Mouse (Mus musculus) cortical plate, adult 2 months (tissue): ENCODE results near the gene 9130023H24Rik.

Source experiments
- CTCF ChIP-seq: fragments of 200-500 bp; IDR thresholded peaks from 2 replicates; pipeline ENCODE4 v1.5.1; 2011; ENCODE audit warnings: mild to moderate bottlenecking, control low read depth, low read length; ENCODE audit not compliant: insufficient read depth; ENCODE audit errors: extremely low read depth
- POLR2A ChIP-seq: fragments of 200-500 bp; IDR thresholded peaks from 2 replicates; pipeline ENCODE4 v1.6.1; 2011; ENCODE audit warnings: mild to moderate bottlenecking, low read length, control low read depth; ENCODE audit not compliant: insufficient read depth; ENCODE audit errors: extremely low read depth

GRCm38 (mm10) chr7:128236426-128236825, 1.4 kb downstream of the 9130023H24Rik start:
- no peak for TF ChIP-seq CTCF
- no peak for TF ChIP-seq POLR2A
